ENCODE assay signal across 9 mouse cellular contexts in the genomic region with DNA sequence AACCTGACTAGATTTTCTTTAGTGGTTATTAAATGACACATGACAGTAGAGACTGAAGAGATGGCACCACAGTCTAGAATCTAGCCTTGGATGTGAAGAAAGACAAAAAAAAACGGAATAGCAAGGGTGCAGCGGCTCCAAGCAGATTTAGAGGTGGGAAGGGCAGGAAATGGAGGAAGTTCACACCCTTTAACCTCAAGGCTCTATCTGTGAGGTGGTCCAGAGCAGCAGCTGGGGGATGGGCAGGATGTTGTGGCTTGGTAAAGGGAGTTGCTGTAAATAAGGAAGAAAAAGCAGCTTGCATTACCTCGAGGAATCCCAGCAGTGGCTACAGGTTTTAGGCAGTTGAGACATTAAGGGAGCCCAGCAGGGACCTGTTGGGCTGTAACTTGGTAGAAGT. TPM values are rescaled to one million over a fixed set of nuclear protein-coding genes. Genes with fewer than 3 reads are reported as not detected.
DNase-seq lines count a peak whose midpoint lies in the region; ATAC-seq and TF ChIP-seq lines count a peak whose summit lies in the region.
"Had no signal": no experiment of that assay in that cellular context is flagged by ENCODE, and none has a peak within 500 bp of the region (broad histone marks: within the 10 kb centered on the region; RNA-seq: fewer than 3 reads in every experiment).

No protein-coding gene starts in this region.

- no peak for ATAC-seq in kidney, embryonic 16.5 days (ENCODE audit: low FRiP score, low TSS enrichment)
- ATAC-seq in megakaryocyte, adult 5-6 weeks (ENCODE audit: poor library complexity, severe bottlenecking), result peak; percentile 81
- no peak for ATAC-seq in forebrain, embryonic 13.5 days
- ATAC-seq in hindbrain, postnatal 0 days, result no peak

- peak overlapping the region; percentile 94 for H3K27ac ChIP-seq in MEL (ENCODE audit: control insufficient read depth, low read depth, low read length)
- no peak overlapping the region for H3K27ac ChIP-seq in kidney, embryonic 16.5 days (ENCODE audit: low read length)
- no peak overlapping the region for H3K27ac ChIP-seq in forebrain, embryonic 13.5 days
- H3K27ac ChIP-seq in hindbrain, postnatal 0 days, result no peak overlapping the region
- H3K27ac ChIP-seq: layer of hippocampus, adult 2 months had no signal

- no peak for TF ChIP-seq CTCF in MEL (IDR thresholded peaks at IDR 0.05 in 2 of 3, conservative IDR thresholded peaks at IDR 0.05 in 1 of 3; ENCODE audit: control insufficient read depth in 1 of 3, insufficient read depth in 1 of 3, low read depth in 2 of 3, low read length in 3 of 3, poor library complexity in 1 of 3, severe bottlenecking in 1 of 3)
- TF ChIP-seq CTCF in hindbrain, postnatal 0 days (IDR thresholded peaks at IDR 0.05; ENCODE audit: low read depth), result no peak

- H3K9me3 ChIP-seq in MEL (replicated peaks; ENCODE audit: insufficient read depth, low read length), result no peaks in the 10 kb centered on the region
- no peaks in the 10 kb centered on the region for H3K9me3 ChIP-seq in kidney, embryonic 16.5 days (ENCODE audit: low read length)
- H3K9me3 ChIP-seq in forebrain, embryonic 13.5 days (replicated peaks), result no peaks in the 10 kb centered on the region
- no peaks in the 10 kb centered on the region for H3K9me3 ChIP-seq in hindbrain, postnatal 0 days (ENCODE audit: low read length)

- 10% methylated on average over 3 of the region's 3 CpGs for WGBS in kidney, embryonic 16.5 days
- 36% methylated on average over 3 of the region's 3 CpGs for WGBS in forebrain, embryonic 13.5 days
- 34% methylated on average over 3 of the region's 3 CpGs for WGBS in hindbrain, postnatal 0 days

- no peak overlapping the region for H3K4me2 ChIP-seq in kidney, embryonic 16.5 days (replicated peaks; ENCODE audit: low read depth, low read length)
- H3K4me2 ChIP-seq in forebrain, embryonic 13.5 days, result no peak overlapping the region
- H3K4me2 ChIP-seq in hindbrain, postnatal 0 days (ENCODE audit: low read depth, low read length), result no peak overlapping the region

- TF ChIP-seq RAD21 in MEL (IDR thresholded peaks at IDR 0.05; ENCODE audit: low read depth, low read length), result no peak

- TF ChIP-seq POLR2A in MEL (IDR thresholded peaks at IDR 0.05; ENCODE audit: control insufficient read depth in 1 of 2, insufficient read depth in 1 of 2, low read depth in 1 of 2, low read length in 2 of 2, poor library complexity in 1 of 2), result peak in 1 of 2 experiments; percentile 34; a peak in 1 of 4 replicates

- H3K79me2 ChIP-seq in MEL (ENCODE audit: control insufficient read depth, insufficient read depth, low read length, poor library complexity), result no peaks in the 10 kb centered on the region

- H3K9ac ChIP-seq in MEL (ENCODE audit: control insufficient read depth, low read depth, low read length, poor library complexity, severe bottlenecking), result peak overlapping the region; percentile 58
- H3K9ac ChIP-seq in kidney, embryonic 16.5 days (replicated peaks; ENCODE audit: low read length), result 0 out of 2 replicates have a peak overlapping the region, but pooled peaks have one; percentile 0
- H3K9ac ChIP-seq in forebrain, embryonic 13.5 days, result no peak overlapping the region
- H3K9ac ChIP-seq in hindbrain, postnatal 0 days (replicated peaks; ENCODE audit: low read length), result no peak overlapping the region

- H3K4me1 ChIP-seq in MEL (ENCODE audit: control insufficient read depth in 1 of 2, insufficient read depth in 2 of 2, low read length in 2 of 2), result peaks cover 8 to 56% of the 10 kb centered on the region in 2 experiments
- H3K4me1 ChIP-seq in kidney, embryonic 16.5 days (ENCODE audit: insufficient read depth, low read length), result peaks cover 31% of the 10 kb centered on the region
- no peaks in the 10 kb centered on the region for H3K4me1 ChIP-seq in forebrain, embryonic 13.5 days
- H3K4me1 ChIP-seq in hindbrain, postnatal 0 days (ENCODE audit: insufficient read depth, low read length), result no peaks in the 10 kb centered on the region

- H3K36me3 ChIP-seq in MEL (ENCODE audit: control insufficient read depth in 1 of 2, insufficient read depth in 2 of 2, low read length in 2 of 2), result peaks cover 0 to 53% of the 10 kb centered on the region in 2 experiments; a peak in 2 of 4 replicates
- no peaks in the 10 kb centered on the region for H3K36me3 ChIP-seq in kidney, embryonic 16.5 days (ENCODE audit: insufficient read depth, low read length)
- no peaks in the 10 kb centered on the region for H3K36me3 ChIP-seq in forebrain, embryonic 13.5 days (ENCODE audit: poor library complexity, severe bottlenecking)
- no peaks in the 10 kb centered on the region for H3K36me3 ChIP-seq in hindbrain, postnatal 0 days (ENCODE audit: insufficient read depth, low read length)

- TF ChIP-seq EP300 in MEL (IDR thresholded peaks at IDR 0.05; ENCODE audit: low read depth in 1 of 2, low read length in 2 of 2), result peak; percentile 90 to 95

- H3K27me3 ChIP-seq in MEL (ENCODE audit: control insufficient read depth in 1 of 2, insufficient read depth in 2 of 2, low read length in 2 of 2), result no peaks in the 10 kb centered on the region
- no peaks in the 10 kb centered on the region for H3K27me3 ChIP-seq in kidney, embryonic 16.5 days (ENCODE audit: insufficient read depth, low read length)
- H3K27me3 ChIP-seq in forebrain, embryonic 13.5 days, result no peaks in the 10 kb centered on the region
- no peaks in the 10 kb centered on the region for H3K27me3 ChIP-seq in hindbrain, postnatal 0 days (ENCODE audit: insufficient read depth, low read length)

- H3K4me3 ChIP-seq in MEL (ENCODE audit: control insufficient read depth in 1 of 2, insufficient read depth in 1 of 2, low read depth in 2 of 2, low read length in 2 of 2), result peak overlapping the region; percentile 41 to 47
- no peak overlapping the region for H3K4me3 ChIP-seq in kidney, embryonic 16.5 days (ENCODE audit: low read length)
- no peak overlapping the region for H3K4me3 ChIP-seq in forebrain, embryonic 13.5 days
- H3K4me3 ChIP-seq in hindbrain, postnatal 0 days (ENCODE audit: low read length), result no peak overlapping the region
- H3K4me3 ChIP-seq: layer of hippocampus, adult 2 months had no signal

- peak; percentile 37 for DNase-seq in 3T3-L1 (ENCODE audit: low read depth, low spot score)
- peak; percentile 93 for DNase-seq in MEL (ENCODE audit: low read depth, low spot score)
- no peak for DNase-seq in cerebellum, postnatal 14 days
- DNase-seq in layer of hippocampus, adult 18-20 months (ENCODE audit: low spot score in 2 of 2), result no peak
- no peak for DNase-seq in hindbrain, postnatal 0 days (ENCODE audit: low spot score)

TF ChIP-seq in MEL, 35 proteins besides CTCF, POLR2A, EP300 and RAD21 (continues in another document):
- TF ChIP-seq HCFC1 (IDR thresholded peaks at IDR 0.05; ENCODE audit: low read depth, low read length), result peak; percentile 60; the same call in 1 of the 2 replicates
- peak; percentile 96 for TF ChIP-seq RCOR1 (IDR thresholded peaks at IDR 0.05; ENCODE audit: low read depth, low read length)
- peak; percentile 81; the same call in 1 of the 2 replicates for TF ChIP-seq MAZ (IDR thresholded peaks at IDR 0.05; ENCODE audit: low read depth, low read length)
- no peak for TF ChIP-seq JUND (IDR thresholded peaks at IDR 0.05; ENCODE audit: low read depth, low read length)
- peak; percentile 86 for TF ChIP-seq CHD2 (IDR thresholded peaks at IDR 0.05; ENCODE audit: low read length)
- TF ChIP-seq GATA1 (IDR thresholded peaks at IDR 0.05; ENCODE audit: low read depth, low read length), result peak; percentile 71
- TF ChIP-seq MYB (IDR thresholded peaks at IDR 0.05; ENCODE audit: low read depth, low read length), result peak; percentile 51; the same call in 1 of the 2 replicates
- TF ChIP-seq ZKSCAN1 (IDR thresholded peaks at IDR 0.05; ENCODE audit: low read depth, low read length), result no peak
- TF ChIP-seq TCF12 (IDR thresholded peaks at IDR 0.05; ENCODE audit: low read depth, low read length), result peak; percentile 64; the same call in 1 of the 2 replicates
- TF ChIP-seq SIN3A (IDR thresholded peaks at IDR 0.05; ENCODE audit: low read length), result peak; percentile 91
- no peak for TF ChIP-seq CHD1 (IDR thresholded peaks at IDR 0.05; ENCODE audit: low read depth, low read length)
- no peak for TF ChIP-seq UBTF (IDR thresholded peaks at IDR 0.05; ENCODE audit: borderline replicate concordance, insufficient read depth, low read depth, low read length)
- peak; percentile 47 for TF ChIP-seq TBP (IDR thresholded peaks at IDR 0.05; ENCODE audit: low read depth, low read length)
- peak; percentile 53; the same call in 1 of the 2 replicates for TF ChIP-seq MAFK (IDR thresholded peaks at IDR 0.05; ENCODE audit: borderline replicate concordance, low read depth, low read length)
- peak; percentile 22 for TF ChIP-seq SMC3 (IDR thresholded peaks at IDR 0.05; ENCODE audit: low read depth, low read length)
- TF ChIP-seq USF2 (IDR thresholded peaks at IDR 0.05; ENCODE audit: borderline replicate concordance in 1 of 2, insufficient read depth in 1 of 2, low read depth in 1 of 2, low read length in 2 of 2), result no peak
- peak; percentile 55 for TF ChIP-seq NELFE (IDR thresholded peaks at IDR 0.05; ENCODE audit: low read depth, low read length)

RNA-seq across cellular contexts. Expression of a gene that starts 23.4 kb away (rescaled TPM):
- total RNA-seq in MEL (2012; rRNA removed), result 124 TPM in 2 replicates
- 100 to 1,000 TPM in 1 of 2 experiments, not detected in 1; 111 TPM for polyA plus RNA-seq in MEL (2012; ENCODE audit: insufficient read depth in 1 of 2, insufficient read length in 2 of 2, low read depth in 1 of 2, low replicate concordance in 2 of 2, missing spikeins in 1 of 2)
- polyA plus RNA-seq in kidney, embryonic 16.5 days (2015; fragmentation: Nextera tagmentation; extraction: Ambion mirVana), result 170 and 176 TPM in 2 replicates
- total RNA-seq in megakaryocyte, adult 5-6 weeks (2015), result 56.4 and 66.7 TPM in 2 replicates
- total RNA-seq in megakaryocyte, adult 5-6 weeks (2017), result 94.9 and 100 TPM in 2 replicates
- polyA plus RNA-seq in forebrain, embryonic 13.5 days (2015; fragmentation: Nextera tagmentation; extraction: Ambion mirVana), result 165 and 180 TPM in 2 replicates
- total RNA-seq in layer of hippocampus, adult 18-20 months (2021), result 10 to 100 TPM; 48.9 to 55.4 TPM
- total RNA-seq in hindbrain, postnatal 0 days (2014; rRNA removed), result 56.2 and 75.1 TPM in 2 replicates
- polyA plus RNA-seq in hindbrain, postnatal 0 days (2015; fragmentation: Nextera tagmentation; extraction: Ambion mirVana), result 104 and 111 TPM in 2 replicates

RNA-seq across cellular contexts. Expression of a gene that starts 59.2 kb away (rescaled TPM):
- total RNA-seq in MEL (2012; rRNA removed), result 108 and 115 TPM in 2 replicates
- 100 to 1,000 TPM; 355 to 482 TPM for polyA plus RNA-seq in MEL (2012; ENCODE audit: insufficient read depth in 1 of 2, insufficient read length in 2 of 2, low read depth in 1 of 2, low replicate concordance in 2 of 2, missing spikeins in 1 of 2)
- 469 and 481 TPM in 2 replicates for polyA plus RNA-seq in kidney, embryonic 16.5 days (2015; fragmentation: Nextera tagmentation; extraction: Ambion mirVana)
- 85.6 and 91.8 TPM in 2 replicates for total RNA-seq in megakaryocyte, adult 5-6 weeks (2015)
- total RNA-seq in megakaryocyte, adult 5-6 weeks (2017), result 209 and 223 TPM in 2 replicates
- 726 and 745 TPM in 2 replicates for polyA plus RNA-seq in forebrain, embryonic 13.5 days (2015; fragmentation: Nextera tagmentation; extraction: Ambion mirVana)
- total RNA-seq in layer of hippocampus, adult 18-20 months (2021), result 100 to 1,000 TPM; 333 to 347 TPM
- 64.4 and 65.3 TPM in 2 replicates for total RNA-seq in hindbrain, postnatal 0 days (2014; rRNA removed)
- 634 and 637 TPM in 2 replicates for polyA plus RNA-seq in hindbrain, postnatal 0 days (2015; fragmentation: Nextera tagmentation; extraction: Ambion mirVana)

Comparison
In these comparisons a context has a peak if more than half of its experiments do, and no peak if none do; other contexts are left out.
1. DNase-seq: peak in 3T3-L1 (single experiment) and MEL (single experiment); none in cerebellum, postnatal 14 days (0 of 2), layer of hippocampus, adult 18-20 months (0 of 2) and hindbrain, postnatal 0 days (single experiment).
2. H3K4me3 ChIP-seq: peak in MEL (2 of 2); none in kidney, embryonic 16.5 days (single experiment), forebrain, embryonic 13.5 days (single experiment) and hindbrain, postnatal 0 days (single experiment).
3. H3K9ac ChIP-seq: peak in MEL (single experiment) and kidney, embryonic 16.5 days (single experiment); none in forebrain, embryonic 13.5 days (single experiment) and hindbrain, postnatal 0 days (single experiment).